Mouse (Mus musculus): ENCODE results near the gene Nmral1.
"Not testable (repeated sequence)": the region's sequence is repeated elsewhere in the genome, so short reads cannot be mapped to it uniquely, and the experiment has no call there.

GRCm38 (mm10) chr16:4756660-4757335, 37.6 kb upstream of the Nmral1 start:
- TF ChIP-seq CTCF (IDR thresholded peaks at IDR 0.05; ENCODE audit: control insufficient read depth, insufficient read depth, insufficient read length); USF1 (IDR thresholded peaks at IDR 0.05; ENCODE audit: low read depth); MAX (IDR thresholded peaks at IDR 0.05); MYOG (IDR thresholded peaks at IDR 0.05; ENCODE audit: control insufficient read depth, extremely low read depth, insufficient read length); MYOD1 (IDR thresholded peaks at IDR 0.05; ENCODE audit: control insufficient read depth, insufficient read length, low read depth); CEBPB (IDR thresholded peaks at IDR 0.05; ENCODE audit: low read depth); FOSL1 (IDR thresholded peaks at IDR 0.05; ENCODE audit: insufficient read depth, low read length, poor library complexity, severe bottlenecking): not testable (repeated sequence)
